Mouse (Mus musculus) thymus, adult 2 months (tissue): ENCODE data around the gene Lrp1.

Source experiments
- CTCF ChIP-seq: fragments of 200-500 bp; IDR thresholded peaks from 2 replicates; pipeline ENCODE4 v1.5.1; 2012; ENCODE audit warnings: mild to moderate bottlenecking, control low read depth, low read length, moderate library complexity, borderline replicate concordance; ENCODE audit not compliant: control insufficient read depth, poor library complexity, insufficient read depth; ENCODE audit errors: extremely low read depth
- POLR2A ChIP-seq: fragments of 200-500 bp; IDR thresholded peaks from 2 replicates; pipeline ENCODE4 v1.6.1; 2012; ENCODE audit warnings: mild to moderate bottlenecking, low read length, control low read depth, moderate library complexity; ENCODE audit not compliant: control insufficient read depth, poor library complexity, insufficient read depth; ENCODE audit errors: extremely low read depth

- TF ChIP-seq CTCF = no peak
- TF ChIP-seq POLR2A = no peak
Measured at GRCm38 (mm10) chr10:127640421-127640820, 19.5 kb upstream of the Lrp1 start.
